Mouse (Mus musculus): ENCODE data around the gene Paqr8.

Gene Paqr8

DNA sequence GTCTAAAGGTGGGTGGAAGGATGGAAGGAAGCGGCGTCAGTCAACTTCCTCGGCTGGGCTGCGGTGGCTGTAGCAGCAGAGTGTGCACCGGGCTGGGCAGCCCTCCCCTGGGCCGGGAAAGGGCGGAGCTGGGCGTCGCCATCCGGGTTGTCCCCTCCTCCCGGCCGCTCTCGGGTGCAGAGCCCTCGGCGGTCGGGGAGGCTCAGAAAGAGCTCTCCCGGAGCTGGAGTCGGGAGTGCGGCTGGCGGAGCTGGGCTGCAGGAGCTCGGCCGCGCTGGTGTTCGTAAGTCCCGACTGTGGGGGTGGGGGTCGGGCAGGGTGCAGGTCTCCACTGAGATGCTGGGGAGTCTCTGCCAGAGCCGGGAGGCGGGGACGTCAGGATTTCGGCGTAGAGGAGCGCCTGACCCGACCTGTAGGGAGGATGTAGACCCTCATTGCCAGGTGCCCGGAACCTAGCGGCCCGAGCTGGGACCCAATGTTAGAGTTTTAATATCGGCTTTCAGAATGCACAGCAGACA lies at the start of gene Paqr8:
TSS of gene Paqr8 (plus strand) at position 203 of the 518 bp plus-strand sequence.
- in situ Hi-C loops (cut with MboI, MseI), result no loop called here

- in situ Hi-C loops (cut with MboI, MseI), result no loop called here
Measured at GRCm38 (mm10) chr1:20856924-20857902, 33.2 kb upstream of the Paqr8 start.

DNA sequence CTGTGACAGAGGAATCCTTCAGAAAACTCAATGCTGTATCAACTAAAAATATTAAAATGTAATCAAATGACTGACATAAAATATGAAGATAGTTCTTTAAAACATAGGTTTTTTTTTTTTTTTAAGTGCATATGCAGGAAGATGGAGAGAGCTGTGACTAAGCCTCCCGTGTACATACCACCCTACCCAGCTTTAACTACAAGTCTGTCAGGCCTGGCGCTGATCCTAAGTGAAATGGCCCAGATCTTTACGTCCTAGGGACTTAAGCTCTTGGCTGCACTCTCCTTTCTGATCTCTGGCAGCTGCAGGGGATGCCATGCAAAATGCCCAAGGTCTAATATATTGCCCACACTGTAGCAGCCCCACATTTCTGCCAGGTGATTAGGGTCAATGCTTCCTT lies 29.6 kb upstream of the Paqr8 start:
- in situ Hi-C loops (cut with MboI, MseI), result no loop called here

DNA sequence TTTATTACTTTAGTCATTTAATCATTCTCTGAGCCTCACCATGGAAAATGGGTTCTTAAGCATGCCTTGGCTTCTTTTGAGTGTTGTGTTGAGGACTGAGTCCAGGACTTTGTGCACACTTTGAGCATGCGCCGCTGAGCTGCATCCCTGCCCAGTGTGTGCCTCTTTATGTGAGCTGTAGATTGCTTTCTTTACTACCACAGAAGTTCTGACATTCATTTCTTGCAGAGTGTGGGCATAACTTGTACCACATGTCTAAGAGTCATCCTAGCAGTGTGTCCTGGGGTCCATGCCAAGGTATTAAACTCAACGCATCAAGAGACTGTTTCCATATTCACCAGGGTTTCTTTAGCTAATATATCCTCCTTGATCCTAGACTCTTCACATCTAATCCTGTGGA lies 28.5 kb upstream of the Paqr8 start:
- in situ Hi-C loops (cut with MboI, MseI), result no loop called here

- in situ Hi-C loops (cut with MboI, MseI), result no loop called here
Measured at GRCm38 (mm10) chr1:20863452-20864172, 26.8 kb upstream of the Paqr8 start.

DNA sequence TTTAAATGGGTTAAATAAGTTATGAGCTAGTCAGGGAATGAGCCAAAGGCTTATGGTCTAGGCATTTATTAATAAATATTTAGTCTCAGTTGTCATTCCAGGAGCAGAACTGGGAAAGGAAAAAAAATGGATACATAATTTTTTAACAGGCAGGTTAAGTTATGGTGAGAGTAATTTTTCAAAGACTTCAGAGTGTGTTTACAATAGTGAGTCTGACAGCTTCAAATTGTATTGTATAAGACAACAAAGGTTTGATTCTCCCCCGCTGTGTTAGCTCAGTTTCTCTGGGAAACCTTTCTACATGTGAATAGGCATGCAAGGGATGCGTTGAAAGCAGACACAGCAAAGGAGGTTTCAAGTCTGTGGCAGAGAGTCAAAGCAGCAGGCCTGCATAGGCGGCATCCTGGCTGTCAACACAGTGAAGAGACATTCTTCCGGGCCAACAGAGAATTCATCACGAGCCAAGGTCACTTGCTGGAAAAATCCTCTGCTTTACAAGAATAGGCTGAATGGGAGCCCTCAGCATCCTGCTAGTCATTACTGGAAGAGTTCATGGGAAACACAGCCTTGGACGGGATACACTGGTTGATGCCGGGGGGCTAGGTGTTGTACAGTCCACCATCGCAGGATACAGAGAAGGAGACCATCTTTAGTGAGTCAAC lies 23.0 kb upstream of the Paqr8 start:
- in situ Hi-C loops (cut with MboI, MseI), result no loop called here

- in situ Hi-C loops (cut with MboI, MseI), result no loop called here
Measured at GRCm38 (mm10) chr1:20868036-20868435, 22.4 kb upstream of the Paqr8 start.

- in situ Hi-C loops (cut with MboI, MseI), result no loop called here
Measured at GRCm38 (mm10) chr1:20870887-20871286, 19.5 kb upstream of the Paqr8 start.

DNA sequence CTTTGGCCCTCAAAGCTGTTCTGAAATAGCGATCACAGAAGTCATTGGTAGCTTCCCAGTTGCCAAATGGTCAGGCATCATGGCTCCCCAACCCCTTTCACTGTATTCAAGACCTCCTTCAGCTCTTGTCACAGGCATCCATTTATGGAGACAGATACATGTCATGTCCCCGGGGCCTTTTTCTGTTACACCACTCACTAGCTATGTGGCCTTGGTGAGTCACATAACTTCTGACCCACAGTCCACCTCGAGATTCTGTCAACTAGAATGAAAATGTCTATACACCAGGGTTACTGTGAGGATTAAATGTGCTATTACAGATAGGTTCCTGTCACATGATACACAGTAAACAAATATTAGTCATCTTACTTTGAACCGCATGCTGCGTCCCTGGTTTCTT lies 17.9 kb upstream of the Paqr8 start:
- in situ Hi-C loops (cut with MboI, MseI), result no loop called here

GRCm38 (mm10) chr1:20874061-20874460 lies 16.3 kb upstream of the Paqr8 start:
- in situ Hi-C loops (cut with MboI, MseI), result no loop called here

DNA sequence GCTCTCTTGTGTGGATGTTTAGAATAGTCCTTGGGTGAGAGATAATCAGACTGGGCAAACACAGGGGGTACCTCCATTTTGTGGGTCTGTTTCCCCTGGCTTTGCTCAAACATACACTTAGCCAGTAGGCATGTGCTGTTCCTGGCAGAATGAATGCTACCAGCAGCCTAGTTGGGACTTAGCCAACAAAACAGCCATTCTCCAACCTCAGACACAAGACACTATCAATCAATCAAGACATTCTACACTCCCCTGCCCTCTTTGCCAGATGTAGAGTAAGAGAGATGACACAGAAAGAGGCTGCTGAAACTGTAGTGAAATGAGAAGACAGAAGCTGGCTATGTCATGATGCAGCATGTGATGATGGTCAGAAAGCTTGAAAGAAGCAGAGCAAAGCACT lies 13.1 kb upstream of the Paqr8 start:
- in situ Hi-C loops (cut with MboI, MseI), result no loop called here

DNA sequence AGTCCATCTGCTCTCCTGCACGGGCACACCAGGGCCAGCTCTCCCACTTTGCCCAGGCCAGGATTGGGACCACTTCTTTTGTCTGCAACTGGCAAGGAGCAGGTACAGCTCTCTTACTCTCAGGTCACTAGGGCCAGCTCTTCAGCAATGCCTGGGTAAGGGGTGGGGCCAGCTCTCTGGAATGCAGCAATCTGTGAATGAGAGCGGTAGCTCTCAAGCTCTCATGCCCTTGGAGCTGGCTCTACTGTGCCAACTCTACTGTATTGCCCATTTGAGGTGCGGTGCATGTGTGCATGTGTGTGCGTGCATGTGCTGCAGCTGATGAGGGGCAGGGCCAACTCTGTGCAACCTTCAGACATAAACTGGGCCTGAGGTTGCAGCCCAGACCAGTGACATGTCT lies 11.0 kb upstream of the Paqr8 start:
- in situ Hi-C loops (cut with MboI, MseI), result no loop called here

DNA sequence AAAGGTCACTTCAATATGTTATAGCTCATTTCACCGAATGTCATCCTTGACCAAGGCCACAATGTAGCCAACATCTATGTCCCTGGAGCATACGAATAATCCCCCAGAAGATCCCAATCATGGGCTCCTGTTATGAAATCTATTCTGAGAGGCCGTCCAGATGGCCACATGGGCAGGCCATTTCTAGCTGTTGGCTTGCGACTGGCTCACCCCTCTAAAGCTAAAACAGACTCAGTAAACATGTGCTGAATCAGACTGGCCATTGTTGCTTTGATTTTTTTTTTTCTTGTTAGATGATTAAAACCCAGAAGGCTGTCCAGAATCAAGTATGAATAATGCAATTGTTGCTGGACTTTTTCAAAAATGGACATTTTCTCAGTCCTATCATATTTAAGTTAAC lies 7.3 kb upstream of the Paqr8 start:
- in situ Hi-C loops (cut with MboI, MseI), result loop anchor here (10.0 kb wide), 1 partner anchor 58 kb away; the partner anchor contains the start of gene Mcm3

DNA sequence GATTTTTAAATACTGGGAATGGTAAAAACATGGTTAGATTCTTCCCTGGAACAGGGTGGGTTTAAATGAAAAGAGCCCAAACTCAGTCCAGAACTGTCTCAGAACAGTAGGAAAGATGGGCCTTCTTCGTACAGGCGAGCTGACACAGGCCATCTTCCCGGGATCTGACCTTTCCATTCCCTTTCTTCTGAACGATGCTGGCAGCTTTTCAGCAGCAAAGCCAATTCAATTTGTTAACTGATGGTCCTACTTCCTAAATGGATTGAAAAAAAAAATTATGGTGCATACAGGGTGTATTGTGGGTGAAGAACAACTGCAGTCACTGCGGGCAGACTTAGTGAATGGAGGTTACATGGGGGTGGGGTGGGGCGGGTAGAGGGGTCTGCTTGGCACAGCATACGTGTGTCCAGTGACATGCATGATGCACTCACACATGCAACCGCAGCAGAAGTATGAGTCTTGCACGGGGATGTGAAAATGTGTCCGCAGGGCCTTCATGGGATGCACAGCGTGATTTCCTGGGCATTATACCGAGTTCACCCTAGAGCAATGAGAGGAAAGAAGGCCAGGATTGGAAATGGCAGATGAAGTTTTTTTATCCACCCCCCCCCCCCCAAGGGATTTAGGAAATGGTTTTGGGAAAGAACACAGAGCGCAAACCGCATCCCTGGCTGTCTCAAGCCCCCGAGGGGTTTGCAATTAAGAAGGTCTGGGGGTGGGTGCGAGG lies 566 bp upstream of the Paqr8 start:
- in situ Hi-C loops (cut with MboI, MseI), result loop anchor here (10.0 kb wide), 1 partner anchor 65 kb away; the partner anchor contains the start of gene Mcm3

GRCm38 (mm10) chr1:20890941-20891399 lies 564 bp downstream of the Paqr8 start:
- in situ Hi-C loops (cut with MboI, MseI), result no loop called here

GRCm38 (mm10) chr1:20893059-20893458 lies 2.7 kb downstream of the Paqr8 start:
- in situ Hi-C loops (cut with MboI, MseI), result no loop called here

GRCm38 (mm10) chr1:20898391-20898790 lies 8.0 kb downstream of the Paqr8 start:
- in situ Hi-C loops (cut with MboI, MseI), result loop anchor here (5.0 kb wide), 1 partner anchor 61 kb away; no protein-coding TSS in a partner anchor

GRCm38 (mm10) chr1:20900336-20900735 lies 9.9 kb downstream of the Paqr8 start:
- in situ Hi-C loops (cut with MboI, MseI), result no loop called here

DNA sequence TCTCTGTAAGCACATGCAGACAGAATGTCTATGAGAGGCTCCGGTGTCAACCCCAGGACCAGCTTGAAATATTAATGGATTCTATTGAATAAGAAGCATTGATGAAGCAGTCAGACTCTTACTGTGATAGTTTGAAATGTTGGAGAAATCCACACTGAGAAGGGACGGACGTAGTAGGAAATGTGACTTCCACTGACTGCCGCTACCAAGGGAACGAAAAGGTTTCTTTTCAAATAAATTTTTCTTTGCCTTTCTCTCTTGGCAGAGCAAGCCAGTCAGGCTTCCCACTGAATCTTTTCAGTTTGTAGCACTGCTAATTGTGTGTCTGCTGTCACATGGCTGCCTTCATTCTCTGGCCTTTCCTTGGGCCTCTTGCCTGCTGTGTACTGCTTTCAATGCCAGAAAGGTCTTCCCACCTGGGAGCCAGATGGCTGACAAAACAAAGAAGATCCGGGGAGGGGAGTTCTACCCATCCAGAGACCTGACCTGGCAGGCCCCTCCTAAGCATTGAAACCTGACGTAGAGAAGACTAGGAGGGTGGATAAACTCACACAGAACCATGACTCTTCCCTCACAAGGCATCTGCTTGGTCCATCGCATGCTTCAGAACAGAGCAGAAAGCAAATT lies 15.2 kb downstream of the Paqr8 start:
- in situ Hi-C loops (cut with MboI, MseI), result no loop called here

DNA sequence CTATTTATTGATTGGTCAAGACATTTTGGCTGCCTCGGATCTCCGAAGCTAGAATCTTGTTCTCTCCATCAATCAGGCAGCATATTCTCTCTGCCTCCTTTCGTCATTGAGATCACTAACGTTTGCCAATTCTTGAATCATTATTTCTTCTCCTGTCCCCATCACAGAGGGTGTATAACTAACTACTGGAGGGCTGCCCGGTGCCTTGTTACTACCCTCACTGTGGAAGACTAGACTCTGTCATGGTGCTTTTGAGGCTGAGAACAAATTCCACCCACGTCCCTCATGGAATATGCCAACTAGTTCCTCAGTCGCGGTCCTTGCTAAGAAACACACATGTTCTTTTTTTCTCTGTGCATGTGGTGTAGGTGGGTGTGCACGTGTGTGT lies 15.7 kb downstream of the Paqr8 start:
- in situ Hi-C loops (cut with MboI, MseI), result no loop called here

DNA sequence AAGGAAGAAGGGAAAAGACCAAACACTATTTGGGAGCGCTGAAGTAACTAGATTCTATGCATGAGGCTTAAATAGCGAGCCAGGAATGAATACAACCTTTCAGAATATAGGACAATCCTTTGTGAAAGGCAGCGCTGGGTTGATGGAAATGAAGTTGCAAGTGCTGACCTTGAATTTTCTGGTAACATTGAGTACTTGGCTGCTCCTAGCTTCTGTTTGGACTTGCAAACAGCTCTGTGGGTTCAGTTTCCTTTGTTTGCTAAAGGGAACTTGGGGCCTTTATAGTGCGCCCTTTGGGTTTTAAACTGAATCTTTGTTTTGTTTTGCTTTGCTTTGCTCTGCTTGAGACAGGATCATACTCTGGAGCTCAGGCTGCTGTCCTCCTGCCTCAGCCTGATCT lies 18.1 kb downstream of the Paqr8 start:
- in situ Hi-C loops (cut with MboI, MseI), result no loop called here
